In the genomic region with DNA sequence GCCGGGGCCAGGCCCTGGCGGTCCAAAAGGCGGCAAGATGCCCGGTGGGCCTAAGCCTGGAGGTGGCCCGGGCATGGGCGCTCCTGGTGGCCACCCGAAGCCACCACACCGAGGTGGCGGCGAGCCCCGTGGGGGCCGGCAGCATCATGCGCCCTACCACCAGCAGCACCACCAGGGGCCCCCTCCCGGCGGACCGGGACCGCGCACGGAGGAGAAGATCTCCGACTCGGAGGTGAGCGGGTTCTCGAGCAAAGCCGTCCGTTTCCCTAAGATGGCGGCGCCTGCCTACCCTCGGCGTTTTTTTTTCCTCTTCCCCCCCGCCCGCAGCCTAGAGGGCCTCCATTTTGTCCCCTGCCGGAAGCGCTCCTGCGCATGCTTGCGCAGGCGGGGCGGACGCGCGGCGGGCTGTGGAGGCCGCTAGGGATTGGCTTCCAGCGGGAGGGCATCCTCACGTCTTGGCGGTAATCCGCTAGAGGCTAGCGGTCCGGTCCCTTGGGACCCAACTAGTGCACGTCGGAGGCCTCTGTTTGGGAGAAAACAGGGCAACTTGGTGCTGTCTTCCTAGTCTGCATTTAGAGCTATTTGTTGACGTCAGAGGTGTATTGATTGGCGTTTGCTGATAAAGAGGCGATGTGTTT, we compare ENCODE assay signal across 8 mouse cellular contexts. TPM values are rescaled to one million over a fixed set of nuclear protein-coding genes. Genes with fewer than 3 reads are reported as not detected.
DNase-seq lines count a peak whose midpoint lies in the region; ATAC-seq and TF ChIP-seq lines count a peak whose summit lies in the region.

No protein-coding gene starts in this region.

- no peak for TF ChIP-seq CTCF in bone marrow macrophage, adult 2 months (IDR thresholded peaks at IDR 0.05; ENCODE audit: low read depth, low read length)
- TF ChIP-seq CTCF in embryonic fibroblast, embryonic 13.5 days (IDR thresholded peaks at IDR 0.05; ENCODE audit: borderline replicate concordance, insufficient read depth, low read length): no peak
- peak; percentile 24; the same call in 1 of the 2 replicates for TF ChIP-seq CTCF in liver, adult 2 months (IDR thresholded peaks at IDR 0.05; ENCODE audit: low read depth, low read length)

- H3ac ChIP-seq in myocyte (ENCODE audit: control insufficient read depth, insufficient read length): peak overlapping the region; percentile 95

- peaks cover 50% of the 10 kb centered on the region for H3K36me3 ChIP-seq in heart, embryonic 10.5 days
- H3K36me3 ChIP-seq in kidney, embryonic 16.5 days (ENCODE audit: insufficient read depth, low read length): peaks cover 40% of the 10 kb centered on the region
- H3K36me3 ChIP-seq in liver, adult 2 months (ENCODE audit: control insufficient read depth, insufficient read depth, low read length): peaks cover 32% of the 10 kb centered on the region
- peaks cover 21% of the 10 kb centered on the region for H3K36me3 ChIP-seq in myocyte (ENCODE audit: control insufficient read depth, insufficient read depth)
- peaks cover 25% of the 10 kb centered on the region for H3K36me3 ChIP-seq in splenic B cell, adult 2 months (ENCODE audit: control insufficient read depth, insufficient read depth, low read length, poor library complexity, severe bottlenecking)

- H3K4me3 ChIP-seq in bone marrow macrophage, adult 2 months (ENCODE audit: insufficient read depth, low read length): peak overlapping the region; percentile 98
- peak overlapping the region; percentile 99 for H3K4me3 ChIP-seq in embryonic fibroblast, embryonic 13.5 days (ENCODE audit: insufficient read depth, low read length)
- peak overlapping the region; percentile 100 for H3K4me3 ChIP-seq in heart, embryonic 10.5 days
- H3K4me3 ChIP-seq in kidney, embryonic 16.5 days (ENCODE audit: low read length): peak overlapping the region; percentile 96
- H3K4me3 ChIP-seq in liver, adult 2 months (ENCODE audit: insufficient read depth, low read depth, low read length): peak overlapping the region; percentile 100
- peak overlapping the region; percentile 68 for H3K4me3 ChIP-seq in myocyte

- no peaks in the 10 kb centered on the region for H3K9me3 ChIP-seq in heart, embryonic 10.5 days
- no peaks in the 10 kb centered on the region for H3K9me3 ChIP-seq in kidney, embryonic 16.5 days (ENCODE audit: low read length)

- peak overlapping the region; percentile 90 for H3K27ac ChIP-seq in bone marrow macrophage, adult 2 months (ENCODE audit: insufficient read depth, low read depth, low read length)
- H3K27ac ChIP-seq in embryonic fibroblast, embryonic 13.5 days (ENCODE audit: insufficient read depth, low read length): peak overlapping the region; percentile 76
- peak overlapping the region; percentile 100 for H3K27ac ChIP-seq in heart, embryonic 10.5 days
- H3K27ac ChIP-seq in kidney, embryonic 16.5 days (ENCODE audit: low read length): peak overlapping the region; percentile 98
- peak overlapping the region; percentile 87 for H3K27ac ChIP-seq in liver, adult 2 months (replicated peaks; ENCODE audit: insufficient read depth, low read depth, low read length)

- no peak for TF ChIP-seq POLR2A in bone marrow macrophage, adult 2 months (IDR thresholded peaks at IDR 0.05; ENCODE audit: borderline replicate concordance, low read depth, low read length)
- 0 out of 2 replicates have a peak, but pooled peaks have one; percentile 34 for TF ChIP-seq POLR2A in embryonic fibroblast, embryonic 13.5 days (IDR thresholded peaks at IDR 0.05; ENCODE audit: low read depth, low read length)
- TF ChIP-seq POLR2A in liver, adult 2 months (IDR thresholded peaks at IDR 0.05; ENCODE audit: extremely low read depth, insufficient read depth, low read length): peak; percentile 24; the same call in 1 of the 2 replicates
- TF ChIP-seq POLR2A in myocyte (IDR thresholded peaks at IDR 0.05; ENCODE audit: insufficient read length, low read depth): peak; percentile 55

- WGBS in heart, embryonic 10.5 days: 0% methylated on average over 51 of the region's 53 CpGs
- under 1% methylated on average over 40 of the region's 53 CpGs for WGBS in kidney, embryonic 16.5 days
- WGBS in liver, adult 2 months: under 1% methylated on average over 53 of the region's 53 CpGs

- peak overlapping the region; percentile 90 for H3K4me2 ChIP-seq in kidney, embryonic 16.5 days (replicated peaks; ENCODE audit: low read depth, low read length)
- peak overlapping the region; percentile 93 for H3K4me2 ChIP-seq in myocyte (ENCODE audit: low read depth)

- H3K4me1 ChIP-seq in bone marrow macrophage, adult 2 months (ENCODE audit: control insufficient read depth, insufficient read depth, low read length): peaks cover 5% of the 10 kb centered on the region
- H3K4me1 ChIP-seq in embryonic fibroblast, embryonic 13.5 days (ENCODE audit: control insufficient read depth, insufficient read depth, low read length): peaks cover 6% of the 10 kb centered on the region
- peaks cover 10% of the 10 kb centered on the region for H3K4me1 ChIP-seq in heart, embryonic 10.5 days
- H3K4me1 ChIP-seq in kidney, embryonic 16.5 days (ENCODE audit: insufficient read depth, low read length): peaks cover 19% of the 10 kb centered on the region
- H3K4me1 ChIP-seq in liver, adult 2 months (ENCODE audit: control insufficient read depth, insufficient read depth, low read length): peaks cover 13% of the 10 kb centered on the region

- H3K9ac ChIP-seq in kidney, embryonic 16.5 days (replicated peaks; ENCODE audit: low read length): peak overlapping the region; percentile 100
- peak overlapping the region; percentile 100 for H3K9ac ChIP-seq in liver, adult 2 months (ENCODE audit: low read depth, low read length)

- no peaks in the 10 kb centered on the region for H3K27me3 ChIP-seq in heart, embryonic 10.5 days (ENCODE audit: insufficient read depth, poor library complexity, severe bottlenecking)
- H3K27me3 ChIP-seq in kidney, embryonic 16.5 days (ENCODE audit: insufficient read depth, low read length): no peaks in the 10 kb centered on the region
- no peaks in the 10 kb centered on the region for H3K27me3 ChIP-seq in liver, adult 2 months (ENCODE audit: control insufficient read depth, insufficient read depth, low read length)
- no peaks in the 10 kb centered on the region for H3K27me3 ChIP-seq in myocyte (ENCODE audit: control insufficient read depth, insufficient read depth, insufficient read length)
- no peaks in the 10 kb centered on the region for H3K27me3 ChIP-seq in splenic B cell, adult 2 months (ENCODE audit: control insufficient read depth, insufficient read depth, low read length, poor library complexity, severe bottlenecking)

- ATAC-seq in kidney, embryonic 16.5 days (ENCODE audit: low FRiP score, low TSS enrichment): peak; percentile 81

- peaks cover 25% of the 10 kb centered on the region; the same call in 1 of the 2 replicates for H3K79me2 ChIP-seq in liver, adult 2 months (ENCODE audit: control insufficient read depth, insufficient read depth, low read length)
- H3K79me2 ChIP-seq in myocyte (ENCODE audit: control insufficient read depth, insufficient read depth): peaks cover 50% of the 10 kb centered on the region

- DNase-seq in A20 (ENCODE audit: low read depth, low spot score): peak; percentile 93
- DNase-seq in heart, embryonic 10.5 days (ENCODE audit: low spot score): peak; percentile 95
- peak; percentile 70 for DNase-seq in liver, adult 2 months (ENCODE audit: extremely low read depth, low read depth, low spot score)
- DNase-seq in splenic B cell, adult 2 months (ENCODE audit: low read depth, low spot score): peak; percentile 95

TF ChIP-seq in myocyte, 11 proteins besides CTCF, POLR2A, EP300 and RAD21:
- peak; percentile 73 for TF ChIP-seq POLR2AphosphoS2 (IDR thresholded peaks at IDR 0.05; ENCODE audit: insufficient read length, low read depth)
- no peak for TF ChIP-seq SRF (IDR thresholded peaks at IDR 0.05; ENCODE audit: control insufficient read depth, insufficient read length, low read depth)

RNA-seq across cellular contexts. Expression of a gene that starts 1.0 kb away (rescaled TPM):
- 229 and 243 TPM in 2 replicates for polyA plus RNA-seq in bone marrow macrophage, adult 2 months (2012; ENCODE audit: insufficient read depth, insufficient read length, missing spikeins)
- 280 and 376 TPM in 2 replicates for polyA plus RNA-seq in embryonic fibroblast, embryonic 13.5 days (2011; ENCODE audit: insufficient read length, low read depth, missing spikeins)
- polyA plus RNA-seq in heart, embryonic 10.5 days (2016; fragmentation: Nextera tagmentation; extraction: Ambion mirVana): 49.1 and 75.9 TPM in 2 replicates
- polyA plus RNA-seq in kidney, embryonic 16.5 days (2015; fragmentation: Nextera tagmentation; extraction: Ambion mirVana): 60.9 and 73.5 TPM in 2 replicates
- 49.3 and 50.9 TPM in 2 replicates for total RNA-seq in liver, adult 2 months (2014; rRNA removed)
- polyA plus RNA-seq in liver, adult 2 months (2012; rRNA removed): 11.1 and 12.6 TPM in 2 replicates
- polyA plus RNA-seq in myocyte (2012; fragmentation: generic; extraction: Trizol): 87.5 TPM

RNA-seq across cellular contexts. Expression of a gene that starts 38.8 kb away (rescaled TPM):
- 8.2 and 13.2 TPM in 2 replicates for polyA plus RNA-seq in bone marrow macrophage, adult 2 months (2012; ENCODE audit: insufficient read depth, insufficient read length, missing spikeins)
- 12.1 and 18.0 TPM in 2 replicates for polyA plus RNA-seq in embryonic fibroblast, embryonic 13.5 days (2011; ENCODE audit: insufficient read length, low read depth, missing spikeins)
- 18.3 and 26.0 TPM in 2 replicates for polyA plus RNA-seq in heart, embryonic 10.5 days (2016; fragmentation: Nextera tagmentation; extraction: Ambion mirVana)
- polyA plus RNA-seq in kidney, embryonic 16.5 days (2015; fragmentation: Nextera tagmentation; extraction: Ambion mirVana): 22.5 and 23.9 TPM in 2 replicates
- 3.4 and 5.0 TPM in 2 replicates for total RNA-seq in liver, adult 2 months (2014; rRNA removed)
- polyA plus RNA-seq in liver, adult 2 months (2012; rRNA removed): 0.62 and 0.81 TPM in 2 replicates
- 1.6 TPM for polyA plus RNA-seq in myocyte (2012; fragmentation: generic; extraction: Trizol)

RNA-seq across cellular contexts. Expression of a gene that starts 54.2 kb away (rescaled TPM):
- polyA plus RNA-seq in bone marrow macrophage, adult 2 months (2012; ENCODE audit: insufficient read depth, insufficient read length, missing spikeins): 18.5 and 18.9 TPM in 2 replicates
- 53.3 and 59.7 TPM in 2 replicates for polyA plus RNA-seq in embryonic fibroblast, embryonic 13.5 days (2011; ENCODE audit: insufficient read length, low read depth, missing spikeins)
- 14.9 and 16.3 TPM in 2 replicates for polyA plus RNA-seq in heart, embryonic 10.5 days (2016; fragmentation: Nextera tagmentation; extraction: Ambion mirVana)
- polyA plus RNA-seq in kidney, embryonic 16.5 days (2015; fragmentation: Nextera tagmentation; extraction: Ambion mirVana): 14.4 and 22.5 TPM in 2 replicates
- 10.0 and 11.1 TPM in 2 replicates for total RNA-seq in liver, adult 2 months (2014; rRNA removed)
- polyA plus RNA-seq in liver, adult 2 months (2012; rRNA removed): 1.6 and 1.7 TPM in 2 replicates
- 6.7 TPM for polyA plus RNA-seq in myocyte (2012; fragmentation: generic; extraction: Trizol)

RNA-seq across cellular contexts. Expression of a gene that starts 55.1 kb away (rescaled TPM):
- 26.1 and 27.3 TPM in 2 replicates for polyA plus RNA-seq in bone marrow macrophage, adult 2 months (2012; ENCODE audit: insufficient read depth, insufficient read length, missing spikeins)
- polyA plus RNA-seq in embryonic fibroblast, embryonic 13.5 days (2011; ENCODE audit: insufficient read length, low read depth, missing spikeins): 21.7 and 28.0 TPM in 2 replicates
- 13.2 and 15.2 TPM in 2 replicates for polyA plus RNA-seq in heart, embryonic 10.5 days (2016; fragmentation: Nextera tagmentation; extraction: Ambion mirVana)
- 22.2 and 22.9 TPM in 2 replicates for polyA plus RNA-seq in kidney, embryonic 16.5 days (2015; fragmentation: Nextera tagmentation; extraction: Ambion mirVana)
- total RNA-seq in liver, adult 2 months (2014; rRNA removed): 6.8 and 7.2 TPM in 2 replicates
- 0.98 and 1.4 TPM in 2 replicates for polyA plus RNA-seq in liver, adult 2 months (2012; rRNA removed)
- polyA plus RNA-seq in myocyte (2012; fragmentation: generic; extraction: Trizol): not detected

Comparison
In these comparisons a context has a peak if more than half of its experiments do, and no peak if none do; other contexts are left out.
1. Peak in every context shown above with its lines: DNase-seq, ATAC-seq, H3K4me3 ChIP-seq and H3K27ac ChIP-seq.